Comparison of ENCODE assay signal across 8 mouse cellular contexts in genomic region chr15:85016951-85017664, GRCm38 (mm10). TPM values are rescaled to one million over a fixed set of nuclear protein-coding genes. Genes with fewer than 3 reads are reported as not detected.
DNase-seq lines count a peak whose midpoint lies in the region; ATAC-seq lines count a peak whose summit lies in the region.

Gene Upk3a (plus strand): TSS chr15:85017141.

- no peak within 1 kb of the TSS for H3K27ac ChIP-seq in heart, embryonic 12.5 days (ENCODE audit: poor library complexity, severe bottlenecking)
- peak within 1 kb of the TSS; percentile 77 for H3K27ac ChIP-seq in forebrain, embryonic 15.5 days (replicated peaks)
- H3K27ac ChIP-seq in midbrain, embryonic 14.5 days (replicated peaks; ENCODE audit: low read depth, low read length): no peak within 1 kb of the TSS

- ATAC-seq in heart, embryonic 12.5 days (ENCODE audit: insufficient number of reproducible peaks, low FRiP score): no peak
- 0 out of 2 replicates have a peak, but pooled peaks have one; percentile 11 for ATAC-seq in forebrain, embryonic 15.5 days (replicated peaks)
- ATAC-seq in midbrain, embryonic 14.5 days (ENCODE audit: low FRiP score, low TSS enrichment): no peak
- no peak for ATAC-seq in granulocyte monocyte progenitor cell, adult 5-6 weeks (replicated peaks; ENCODE audit: poor library complexity, severe bottlenecking)

- no peaks in the 10 kb centered on the region for H3K9me3 ChIP-seq in heart, embryonic 12.5 days (replicated peaks)
- H3K9me3 ChIP-seq in forebrain, embryonic 15.5 days: no peaks in the 10 kb centered on the region
- no peaks in the 10 kb centered on the region for H3K9me3 ChIP-seq in midbrain, embryonic 14.5 days (ENCODE audit: control insufficient read depth, low read length)

- no peak within 1 kb of the TSS for H3K4me3 ChIP-seq in heart, embryonic 12.5 days
- H3K4me3 ChIP-seq in forebrain, embryonic 15.5 days: no peak within 1 kb of the TSS
- H3K4me3 ChIP-seq in midbrain, embryonic 14.5 days (replicated peaks; ENCODE audit: low read depth, low read length): no peak within 1 kb of the TSS

- peaks cover 28% of the 10 kb centered on the region for H3K4me1 ChIP-seq in heart, embryonic 12.5 days (replicated peaks)
- peaks cover 13% of the 10 kb centered on the region for H3K4me1 ChIP-seq in forebrain, embryonic 15.5 days
- H3K4me1 ChIP-seq in midbrain, embryonic 14.5 days (ENCODE audit: control insufficient read depth, insufficient read depth, low read length): 0 out of 2 replicates have a peak, but pooled peaks cover 8% of the 10 kb centered on the region

- WGBS in heart, embryonic 12.5 days: 9% methylated on average over 21 of the region's 21 CpGs
- 8% methylated on average over 21 of the region's 21 CpGs for WGBS in forebrain, embryonic 15.5 days
- 6% methylated on average over 21 of the region's 21 CpGs for WGBS in midbrain, embryonic 14.5 days

- peaks cover 29% of the 10 kb centered on the region for H3K27me3 ChIP-seq in heart, embryonic 12.5 days (replicated peaks)
- no peaks in the 10 kb centered on the region for H3K27me3 ChIP-seq in forebrain, embryonic 15.5 days
- no peaks in the 10 kb centered on the region for H3K27me3 ChIP-seq in midbrain, embryonic 14.5 days (ENCODE audit: control insufficient read depth, insufficient read depth, low read length)

- no peak within 1 kb of the TSS for H3K9ac ChIP-seq in heart, embryonic 12.5 days
- H3K9ac ChIP-seq in forebrain, embryonic 15.5 days (replicated peaks): no peak within 1 kb of the TSS
- H3K9ac ChIP-seq in midbrain, embryonic 14.5 days (replicated peaks; ENCODE audit: low read length): no peak within 1 kb of the TSS

- no peak for DNase-seq in heart, adult 11 months
- DNase-seq in kidney, postnatal 14 days: peak; percentile 71
- DNase-seq in midbrain, embryonic 14.5 days: peak; percentile 39
- no peak for DNase-seq in frontal cortex, adult 2 months (ENCODE audit: extremely low spot score in 1 of 2, low spot score in 1 of 2)
- no peak for DNase-seq in heart, postnatal 36 days

- no peaks in the 10 kb centered on the region for H3K36me3 ChIP-seq in heart, embryonic 12.5 days
- no peaks in the 10 kb centered on the region for H3K36me3 ChIP-seq in forebrain, embryonic 15.5 days
- no peaks in the 10 kb centered on the region for H3K36me3 ChIP-seq in midbrain, embryonic 14.5 days (ENCODE audit: control insufficient read depth, insufficient read depth, low read length)

- intact Hi-C loops in heart, postnatal 36 days (cut with DNase I): no loop called here

- peak within 1 kb of the TSS; percentile 33 for H3K4me2 ChIP-seq in heart, embryonic 12.5 days
- H3K4me2 ChIP-seq in forebrain, embryonic 15.5 days (replicated peaks): peak within 1 kb of the TSS; percentile 16; the same call in 1 of the 2 replicates
- H3K4me2 ChIP-seq in midbrain, embryonic 14.5 days (ENCODE audit: low read length): peak within 1 kb of the TSS; percentile 42

RNA-seq across cellular contexts. Expression of gene Upk3a, which starts in this region (rescaled TPM):
- polyA plus RNA-seq in heart, embryonic 12.5 days (2016; fragmentation: Nextera tagmentation; extraction: Ambion mirVana): not detected in 2 replicates
- 0.31 and 0.34 TPM in 2 replicates for polyA plus RNA-seq in forebrain, embryonic 15.5 days (2015; fragmentation: Nextera tagmentation; extraction: Ambion mirVana)
- polyA plus RNA-seq in midbrain, embryonic 14.5 days (2014; fragmentation: Nextera tagmentation; extraction: Ambion mirVana): 0.33 and 0.40 TPM in 2 replicates
- total RNA-seq in granulocyte monocyte progenitor cell, adult 5-6 weeks (2014; fragmentation: Nextera tagmentation): not detected in 2 replicates
- total RNA-seq in granulocyte monocyte progenitor cell, adult 5-6 weeks (2017): not detected in 2 replicates
- polyA plus RNA-seq in frontal cortex, adult 2 months (2012; rRNA removed): 0.27 and 0.34 TPM in 2 replicates
- not detected for total RNA-seq in heart, postnatal 36 days (2021)

Comparison
In these comparisons a context has a peak if more than half of its experiments do, and no peak if none do; other contexts are left out.
1. Peak in ATAC-seq, H3K27ac ChIP-seq and H3K4me2 ChIP-seq in forebrain, embryonic 15.5 days; RNA of the gene not detected or under 1 TPM.
2. Peak in DNase-seq and H3K4me2 ChIP-seq in midbrain, embryonic 14.5 days; RNA of the gene not detected or under 1 TPM.